Mouse (Mus musculus) G1E (cell line): ENCODE results near the gene Scgb1a1. TPM values are rescaled to one million over a fixed set of nuclear protein-coding genes. Genes with fewer than 3 reads are reported as not detected.
"Not testable (repeated sequence)": the region's sequence is repeated elsewhere in the genome, so short reads cannot be mapped to it uniquely, and the experiment has no call there.

Experiments
- ATAC-seq: 2 replicates; pipeline ENCODE4 v1.8.0; 2016; ENCODE audit warnings: mild to moderate bottlenecking; ENCODE audit not compliant: insufficient number of reproducible peaks, poor library complexity, low FRiP score, severe bottlenecking; ENCODE audit errors: extremely low read depth
- DNase-seq: peaks from one replicate; pipeline ENCODE4 v3.0.0; 2012; ENCODE audit warnings: low spot score
- H3K27me3 ChIP-seq: 2 replicates; pipeline ENCODE4 v1.6.1; 2012; ENCODE audit warnings: mild to moderate bottlenecking, low read length, inconsistent platforms; ENCODE audit not compliant: insufficient read depth
- H3K36me3 ChIP-seq: replicated peaks from 2 replicates; pipeline ENCODE3; 2012; ENCODE audit warnings: mild to moderate bottlenecking, inconsistent platforms
- H3K4me1 ChIP-seq: 2 replicates; pipeline ENCODE4 v1.6.1; 2012; ENCODE audit warnings: low read depth, low read length, inconsistent platforms, mixed read lengths; ENCODE audit not compliant: insufficient read depth
- H3K4me3 ChIP-seq: 2 replicates; pipeline ENCODE4 v1.5.1; 2012; ENCODE audit warnings: low read depth, mild to moderate bottlenecking, inconsistent platforms, low read length, moderate library complexity, mixed read lengths
- H3K9me3 ChIP-seq: replicated peaks from 2 replicates; pipeline ENCODE4 v1.6.1; 2012; ENCODE audit warnings: inconsistent platforms
- CTCF ChIP-seq: IDR thresholded peaks from 2 replicates; pipeline ENCODE4 v1.5.1; 2012; ENCODE audit warnings: low read depth, low read length, inconsistent platforms, mixed read lengths
- GATA1 ChIP-seq: IDR thresholded peaks from 2 replicates; pipeline ENCODE4 v1.6.1; 2012; ENCODE audit warnings: borderline replicate concordance, low read length, inconsistent platforms, mixed read lengths
- GATA2 ChIP-seq: IDR thresholded peaks from 2 replicates; pipeline ENCODE4 v1.6.1; 2012; ENCODE audit warnings: low read depth, low read length, inconsistent platforms, borderline replicate concordance
- POLR2AphosphoS5 ChIP-seq: IDR thresholded peaks from 2 replicates; pipeline ENCODE4 v1.6.1; 2012; ENCODE audit warnings: low read depth, low read length, inconsistent platforms; ENCODE audit not compliant: insufficient replicate concordance
- TAL1 ChIP-seq: conservative IDR thresholded peaks from 2 replicates; pipeline ENCODE4 v1.6.1; 2012; ENCODE audit warnings: low read depth, low read length, inconsistent platforms, mixed read lengths
- polyA plus RNA-seq: library from polyadenylated mRNA; stranded (reverse); fragments of >175 nt; gene quantifications from 2 replicates; pipeline ENCODE4 v1.2.3, GENCODE M21; 2012
- total RNA-seq, 2 experiments: library from RNA; stranded (forward) in 1 of 2; stranded (reverse) in 1 of 2; fragments of 200-1000 nt in 1 of 2; fragments of >200 nt in 1 of 2; fragmentation: Nextera tagmentation in 1 of 2; gene quantifications; 2 replicates each; pipeline ENCODE4 v1.2.3; 2014 to 2017

Gene Scgb1a1
- total and polyA plus RNA-seq, 3 experiments: not detected

- Histone ChIP-seq H3K36me3 (peaks cover 3% of the 10 kb centered on the region), H3K4me3 (peak overlapping the region; percentile 28; the same call in 1 of the 2 replicates), H3K4me1 (peaks cover 84% of the 10 kb centered on the region), H3K9me3 (peaks cover 9% of the 10 kb centered on the region), H3K27me3 (no peaks in the 10 kb centered on the region)
- DNase-seq: peak; percentile 42
- TF ChIP-seq CTCF (no peak), GATA1 (no peak), GATA2 (no peak), TAL1 (no peak), POLR2AphosphoS5 (no peak)
- ATAC-seq: peak; percentile 43
These were observed 34.8 kb downstream of the Scgb1a1 start for GRCm38 (mm10) chr19:9052803-9053431.

GRCm38 (mm10) chr19:9051985-9052384, 35.8 kb downstream of the Scgb1a1 start:
- H3K4me1 ChIP-seq: peaks cover 80% of the 10 kb centered on the region
- not testable (repeated sequence) for H3K36me3 ChIP-seq, DNase-seq, ATAC-seq, H3K9me3 ChIP-seq, H3K27me3 ChIP-seq, H3K4me3 ChIP-seq

- ATAC-seq (peak; percentile 90), DNase-seq (peak; percentile 78)
- H3K4me3 ChIP-seq: 0 out of 2 replicates have a peak overlapping the region, but pooled peaks have one; percentile 30
- TF ChIP-seq TAL1: peak; percentile 97
- no peak for TF ChIP-seq GATA2
- TF ChIP-seq POLR2AphosphoS5: no peak
- no peaks in the 10 kb centered on the region for H3K27me3 ChIP-seq
- H3K9me3 ChIP-seq: peaks cover 9% of the 10 kb centered on the region
- peaks cover 3% of the 10 kb centered on the region for H3K36me3 ChIP-seq
- peaks cover 78% of the 10 kb centered on the region for H3K4me1 ChIP-seq
These were observed 37.2 kb downstream of the Scgb1a1 start for GRCm38 (mm10) chr19:9050294-9051229.

- DNase-seq (no peak), ATAC-seq (no peak)
- Histone ChIP-seq H3K36me3 (peaks cover 3% of the 10 kb centered on the region), H3K4me3 (no peak overlapping the region), H3K4me1 (peaks cover 80% of the 10 kb centered on the region), H3K9me3 (peaks cover 9% of the 10 kb centered on the region), H3K27me3 (no peaks in the 10 kb centered on the region)
- no peak for TF ChIP-seq GATA2
- TF ChIP-seq GATA1: no peak
- no peak for TF ChIP-seq POLR2AphosphoS5
- no peak for TF ChIP-seq TAL1
- TF ChIP-seq CTCF: no peak
These were observed 38.6 kb downstream of the Scgb1a1 start for GRCm38 (mm10) chr19:9048981-9049687.

GRCm38 (mm10) chr19:9047946-9048387, 39.8 kb downstream of the Scgb1a1 start:
- DNase-seq (no peak), ATAC-seq (no peak)
- no peaks in the 10 kb centered on the region for H3K27me3 ChIP-seq
- TF ChIP-seq POLR2AphosphoS5 (no peak), TAL1 (no peak), GATA1 (no peak), CTCF (no peak), GATA2 (no peak)
- H3K9me3 ChIP-seq: peaks cover 9% of the 10 kb centered on the region
- peaks cover 3% of the 10 kb centered on the region for H3K36me3 ChIP-seq
- H3K4me3 ChIP-seq: no peak overlapping the region
- H3K4me1 ChIP-seq: peaks cover 80% of the 10 kb centered on the region

- Histone ChIP-seq H3K27me3 (no peaks in the 10 kb centered on the region), H3K36me3 (peaks cover 3% of the 10 kb centered on the region), H3K4me3 (no peak overlapping the region), H3K4me1 (peaks cover 79% of the 10 kb centered on the region), H3K9me3 (peaks cover 9% of the 10 kb centered on the region)
- TF ChIP-seq TAL1: no peak
- no peak for TF ChIP-seq CTCF
- TF ChIP-seq GATA1: no peak
- no peak for TF ChIP-seq GATA2
- TF ChIP-seq POLR2AphosphoS5: no peak
- no peak for DNase-seq
- ATAC-seq: no peak
These were observed 40.4 kb downstream of the Scgb1a1 start for GRCm38 (mm10) chr19:9047207-9047945.
